Mouse (Mus musculus) layer of hippocampus, adult 8-10 months (tissue): ENCODE results near the gene Camk1g. TPM values are rescaled to one million over a fixed set of nuclear protein-coding genes. Genes with fewer than 3 reads are reported as not detected.

Source experiments
- DNase-seq, 2 experiments: peaks; one replicate each; pipeline ENCODE4 v3.0.0; 2022; ENCODE audit warnings: low spot score in 2 of 2
- total RNA-seq, 4 experiments: library from RNA; stranded (reverse); gene quantifications; 2 replicates each; pipeline ENCODE4 v1.2.4; 2022

The Camk1g gene
- total RNA-seq, 4 experiments from 2014 or later: 22.5 to 31.6 (median 27.1) TPM

DNA sequence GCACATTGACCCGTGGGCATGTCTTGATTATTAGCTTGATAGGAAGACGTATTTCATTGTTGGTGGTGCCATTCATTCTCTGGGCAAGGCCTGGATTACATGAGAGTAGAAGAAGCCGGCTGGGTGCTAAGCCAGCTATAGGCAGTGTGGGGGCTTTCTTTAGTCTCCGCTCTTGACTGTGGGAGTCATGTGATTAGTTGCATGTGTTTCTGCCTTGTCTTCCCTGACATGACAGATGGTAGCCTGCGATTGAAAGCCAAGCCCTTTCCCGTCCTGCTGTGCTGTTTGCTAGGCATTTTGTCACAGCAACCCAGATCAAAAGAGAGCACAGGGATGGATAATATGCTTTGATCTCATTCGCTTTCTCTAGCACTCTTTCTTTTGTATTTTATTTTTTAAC lies 64.7 kb downstream of the Camk1g start:
- peak in 1 of 2 experiments; percentile 31 for DNase-seq

DNA sequence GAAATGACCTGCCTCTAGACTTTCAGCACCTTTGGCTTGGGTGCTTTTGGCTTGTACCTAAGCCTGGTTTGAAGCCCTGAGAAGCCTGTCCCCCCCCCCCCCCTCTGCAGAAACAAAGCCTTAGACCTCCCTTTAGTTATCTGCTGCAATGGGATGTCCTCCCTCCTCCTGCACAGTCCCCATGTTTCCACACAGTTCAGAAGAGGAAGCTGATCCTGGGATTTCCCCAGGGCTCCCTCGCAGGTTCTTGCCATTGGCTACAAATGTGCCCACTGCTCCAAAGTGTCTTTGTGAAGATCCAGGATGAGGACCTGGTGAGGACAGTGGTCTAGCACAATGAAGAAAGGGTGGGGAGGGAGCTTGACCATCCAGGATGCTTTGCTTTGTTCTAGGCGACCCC lies 67.0 kb downstream of the Camk1g start:
- no peak for DNase-seq

DNA sequence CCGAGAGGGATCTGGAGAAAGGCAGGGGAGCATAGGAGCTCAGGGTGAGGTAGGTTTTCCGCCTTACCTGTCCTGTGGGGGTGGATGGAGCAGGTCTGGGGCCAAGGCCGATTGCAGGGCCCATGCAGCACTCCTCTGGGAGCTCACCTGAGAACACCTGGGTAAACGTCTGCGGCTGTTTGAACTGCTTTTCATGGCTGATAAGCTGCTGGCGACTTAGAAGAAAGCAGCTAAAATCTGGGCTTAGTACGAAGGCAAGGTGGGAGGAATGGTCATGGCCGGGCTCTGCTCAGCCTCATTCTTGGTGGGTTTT lies 68.0 kb downstream of the Camk1g start:
- no peak for DNase-seq

DNA sequence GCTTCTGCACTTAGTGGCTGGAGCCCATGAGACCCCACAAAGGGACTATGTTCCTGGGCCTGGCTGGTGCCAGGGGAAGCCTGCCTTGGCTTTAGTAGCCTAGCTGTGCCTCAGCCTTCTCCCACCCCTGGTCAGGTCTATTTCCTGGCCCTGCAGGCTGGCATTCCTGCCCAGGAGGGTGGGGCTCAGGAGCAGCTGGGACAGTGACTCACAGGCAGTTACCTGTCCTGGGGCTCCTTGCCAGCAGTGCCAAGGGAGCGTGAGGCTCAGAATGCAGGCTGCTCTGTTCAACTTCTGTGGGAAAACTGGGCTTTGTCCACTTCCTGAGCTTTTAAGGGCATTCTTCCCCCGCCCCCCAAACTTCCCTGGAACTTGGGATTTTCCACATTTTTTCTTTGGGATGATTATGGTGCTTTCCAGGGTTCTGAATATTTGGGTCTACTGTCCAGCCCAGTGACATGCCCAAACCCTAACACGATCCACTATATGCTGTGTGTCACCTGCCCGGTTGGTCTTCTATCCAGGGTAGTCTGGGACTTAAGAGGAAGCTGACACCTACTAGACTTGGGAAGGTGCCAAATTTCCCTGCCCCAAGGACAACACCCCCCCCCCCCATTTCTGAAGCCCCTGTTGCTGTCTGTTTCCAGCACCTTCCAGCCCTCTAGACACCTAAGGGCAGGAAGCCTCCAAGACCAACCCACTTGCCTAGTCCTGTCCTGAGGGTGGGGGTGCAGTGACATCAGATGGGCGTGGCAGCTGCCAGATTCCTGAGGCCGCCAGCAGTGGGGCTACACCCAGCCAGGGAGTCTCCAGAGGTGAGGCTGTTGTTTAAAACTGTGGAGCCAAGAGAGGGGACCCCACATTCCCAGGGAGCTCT lies 68.6 kb downstream of the Camk1g start:
- no peak for DNase-seq

DNA sequence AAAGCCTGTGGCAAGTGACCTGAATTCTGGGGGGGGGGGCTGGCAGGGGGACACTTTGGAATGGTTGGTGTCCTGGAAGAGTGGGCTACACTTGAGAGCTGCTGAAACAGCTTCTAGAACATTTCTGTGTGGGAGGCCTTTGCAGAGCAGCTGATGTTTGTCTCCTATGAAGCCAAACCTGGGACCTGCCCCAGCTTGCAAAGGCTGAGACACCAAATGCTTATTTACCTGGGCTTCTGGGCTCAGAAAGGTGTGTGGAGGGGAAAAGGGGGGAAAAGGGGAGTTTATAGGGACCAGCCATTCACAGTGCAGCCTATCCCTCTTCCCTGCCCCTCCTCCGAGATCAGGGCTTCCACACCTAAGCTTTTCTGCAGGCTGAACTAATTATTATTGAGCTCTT lies 70.1 kb downstream of the Camk1g start:
- DNase-seq: no peak

DNA sequence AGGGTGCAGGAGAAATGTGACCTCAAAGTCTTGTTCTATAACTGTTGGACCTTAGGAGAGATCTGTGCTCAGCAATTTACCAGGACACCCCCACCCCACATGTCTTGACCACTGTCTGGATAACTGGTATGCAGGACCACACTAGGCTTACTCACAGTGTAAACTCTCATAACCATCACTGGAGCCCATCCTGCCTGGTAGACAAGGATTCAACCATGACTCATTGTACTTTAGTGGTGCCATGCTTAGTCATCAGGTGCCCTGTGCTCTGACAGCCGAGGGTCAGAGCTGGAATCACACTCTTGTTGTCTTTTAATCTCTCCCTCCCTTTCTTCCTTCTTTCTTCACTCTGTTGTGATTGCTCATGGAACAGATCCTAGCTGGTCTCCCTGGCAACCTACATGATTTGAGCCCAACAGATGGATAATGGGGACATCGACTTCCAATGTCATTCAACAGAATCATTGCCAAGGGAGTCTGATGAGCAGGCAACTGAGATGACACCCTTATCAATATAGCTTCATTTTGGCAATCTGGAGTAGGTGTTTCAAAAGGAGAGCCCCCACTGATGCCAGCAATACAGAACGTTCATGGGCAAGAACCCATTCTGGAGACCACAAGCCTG lies 71.8 kb downstream of the Camk1g start:
- peak; percentile 38 to 49 for DNase-seq

Other genes with a start within 250 kb of the Camk1g start
- gene Diexf, start 240.0 kb downstream of the Camk1g start, total RNA-seq: 10 to 100 TPM; 24.8 to 36.4 (median 30.2) TPM
- gene Irf6, start 217.2 kb downstream of the Camk1g start, total RNA-seq: 1 to 10 TPM in 2 of 4 experiments, under 1 TPM in 2; 0.67 to 3.4 (median 1.00) TPM
- gene A130010J15Rik, start 202.3 kb downstream of the Camk1g start, total RNA-seq: 1 to 10 TPM; 4.7 to 5.7 (median 5.3) TPM
- 1 to 10 TPM; 1.2 to 8.0 (median 5.2) TPM for gene Traf3ip3, start 168.6 kb downstream of the Camk1g start, total RNA-seq
- gene Lamb3, start 162.6 kb downstream of the Camk1g start, total RNA-seq: 1 to 10 TPM in 2 of 4 experiments, under 1 TPM in 2; 0.70 to 2.4 (median 1.5) TPM
- 10 to 100 TPM; 36.3 to 42.8 (median 37.7) TPM for gene Hsd11b1, start 106.2 kb downstream of the Camk1g start, total RNA-seq
- gene G0s2, start 97.1 kb downstream of the Camk1g start, total RNA-seq: 1 to 10 TPM; 6.5 to 9.9 (median 8.2) TPM